Mouse (Mus musculus) liver, adult 2 months (tissue): ENCODE measurements around the gene Slc25a26. TPM values are rescaled to one million over a fixed set of nuclear protein-coding genes. Genes with fewer than 3 reads are reported as not detected.
A peak's percentile ranks its signal among the peaks of the same experiment; 100 is the strongest.
"Not testable (repeated sequence)": the region's sequence is repeated elsewhere in the genome, so short reads cannot be mapped to it uniquely, and the experiment has no call there.

ENCODE experiments used
- DNase-seq: peaks from one replicate; pipeline ENCODE4 v3.0.0-alpha.2; 2011; ENCODE audit warnings: low read depth, low spot score; ENCODE audit errors: extremely low read depth
- H3K27ac ChIP-seq: fragments of 200-500 bp; replicated peaks from 2 replicates; pipeline ENCODE4 v1.5.1; 2012; ENCODE audit warnings: low read depth, mild to moderate bottlenecking, control low read depth, inconsistent platforms, low read length; ENCODE audit not compliant: insufficient read depth
- H3K27me3 ChIP-seq: fragments of 200-500 bp; 2 replicates; pipeline ENCODE4 v1.6.1; 2012; ENCODE audit warnings: mild to moderate bottlenecking, moderate library complexity, low read length, inconsistent platforms; ENCODE audit not compliant: control insufficient read depth, insufficient read depth
- H3K36me3 ChIP-seq: fragments of 200-500 bp; 2 replicates; pipeline ENCODE4 v1.6.1; 2012; ENCODE audit warnings: low read length, inconsistent platforms; ENCODE audit not compliant: control insufficient read depth, insufficient read depth
- H3K4me1 ChIP-seq: fragments of 200-500 bp; 2 replicates; pipeline ENCODE4 v1.6.1; 2011; ENCODE audit warnings: low read length; ENCODE audit not compliant: control insufficient read depth, insufficient read depth
- H3K4me3 ChIP-seq: fragments of 200-500 bp; 2 replicates; pipeline ENCODE4 v1.5.1; 2011; ENCODE audit warnings: low read depth, mild to moderate bottlenecking, control low read depth, low read length, moderate library complexity; ENCODE audit not compliant: insufficient read depth
- H3K79me2 ChIP-seq: fragments of 200-500 bp; 2 replicates; pipeline ENCODE4 v1.6.1; 2012; ENCODE audit warnings: inconsistent platforms, mild to moderate bottlenecking, low read length, moderate library complexity; ENCODE audit not compliant: control insufficient read depth, insufficient read depth
- H3K9ac ChIP-seq: fragments of 200-500 bp; 2 replicates; pipeline ENCODE4 v1.6.1; 2012; ENCODE audit warnings: low read depth, mild to moderate bottlenecking, control low read depth, inconsistent platforms, low read length
- CTCF ChIP-seq: fragments of 200-500 bp; IDR thresholded peaks from 2 replicates; pipeline ENCODE4 v1.5.1; 2011; ENCODE audit warnings: low read depth, low read length, control low read depth
- POLR2A ChIP-seq: fragments of 200-500 bp; IDR thresholded peaks from 2 replicates; pipeline ENCODE4 v1.6.1; 2011; ENCODE audit warnings: low read length, control low read depth; ENCODE audit not compliant: insufficient read depth; ENCODE audit errors: extremely low read depth
- WGBS: fragments of 180-500 bp; shearing (Covaris S2); methylation state at CpG from one replicate; pipeline ENCODE4 v1.1.7; 2018; 5-methylcytosine and 5-hydroxymethylcytosine counted together
- polyA plus RNA-seq: library from polyadenylated mRNA; depleted of rRNA; stranded (reverse); fragments of >200 nt; gene quantifications from 2 replicates; pipeline ENCODE4 v1.2.3, GENCODE M21; 2012
- total RNA-seq: library from RNA; depleted of rRNA; stranded (reverse); fragments of >200 nt; gene quantifications from 2 replicates; pipeline ENCODE4 v1.2.3, GENCODE M21; 2014

Gene Slc25a26
- total and polyA plus RNA-seq, 2 experiments = 5.7 to 9.7 TPM

DNA sequence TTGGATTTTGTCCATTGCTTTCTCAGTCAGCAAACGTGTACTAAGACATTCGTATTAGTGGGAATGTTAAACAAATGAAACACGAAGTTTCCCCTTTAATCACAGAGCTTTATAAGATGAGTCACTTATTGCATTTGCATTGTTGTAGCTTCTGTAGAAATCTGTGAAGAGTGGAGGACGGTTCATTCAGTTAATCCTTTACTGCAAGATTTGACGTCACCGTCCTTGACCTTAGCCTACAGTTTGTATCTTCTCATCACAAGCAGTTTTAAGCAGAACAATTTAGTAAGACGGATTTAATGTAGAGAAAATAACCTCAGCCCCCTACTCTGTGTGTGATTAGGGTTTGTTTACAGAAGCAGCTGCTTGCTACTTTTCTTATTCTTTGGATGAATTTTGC is 41.7 kb downstream of the Slc25a26 start:
- H3K79me2 ChIP-seq = no peaks in the 10 kb centered on the region
- WGBS = 75% methylated on average over 7 of the region's 7 CpGs
- DNase-seq = no peak

DNA sequence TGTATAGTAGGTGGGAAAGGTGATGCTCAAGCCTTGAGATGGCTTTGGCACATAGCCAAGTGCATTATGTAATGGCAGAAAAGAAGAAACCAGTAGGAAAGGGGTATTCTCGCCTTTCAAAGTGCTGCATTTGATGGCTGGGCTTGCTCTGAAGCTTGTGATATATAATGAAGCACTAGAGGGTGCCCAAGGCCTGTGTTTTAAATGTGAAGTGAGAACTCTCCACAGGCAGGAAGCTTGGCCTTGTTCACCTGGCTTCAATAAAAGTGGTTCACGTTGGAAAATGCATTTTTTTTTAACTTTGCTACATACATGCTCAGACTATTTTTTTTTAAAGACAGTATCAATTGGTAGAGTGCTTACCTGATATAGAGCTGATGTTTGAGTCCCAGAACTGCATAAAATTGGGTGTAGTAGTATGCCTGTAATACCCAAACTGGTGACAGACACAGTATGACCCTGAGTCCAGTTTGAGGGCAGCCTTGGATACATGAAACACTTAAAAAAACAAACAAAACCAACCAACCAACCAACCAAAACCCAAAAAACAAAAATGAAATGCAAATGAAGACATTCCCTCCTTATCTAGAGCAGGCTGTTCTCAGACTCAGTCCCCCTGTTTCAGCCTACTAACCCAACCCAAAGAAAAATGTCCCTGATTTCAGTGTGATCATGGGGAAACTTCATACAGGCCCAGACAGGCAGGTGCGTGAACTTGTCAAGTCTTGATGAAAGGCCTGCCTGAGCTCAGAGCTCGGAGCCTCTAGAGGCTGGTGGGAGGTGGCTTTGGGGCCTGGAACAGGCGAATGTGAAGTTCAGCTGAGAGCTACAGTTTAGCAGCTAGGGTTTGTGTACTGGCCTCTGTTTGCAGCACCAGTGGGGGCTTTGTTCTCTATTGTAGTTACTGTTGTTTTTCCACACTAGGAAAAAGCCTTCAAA is 44.0 kb downstream of the Slc25a26 start:
- peak; percentile 54 for DNase-seq
- H3K36me3 ChIP-seq = no peaks in the 10 kb centered on the region
- no peaks in the 10 kb centered on the region for H3K79me2 ChIP-seq
- H3K4me1 ChIP-seq = peaks cover 5% of the 10 kb centered on the region; the same call in 1 of the 2 replicates
- H3K27ac ChIP-seq = no peak overlapping the region
- no peak overlapping the region for H3K4me3 ChIP-seq
- H3K27me3 ChIP-seq = no peaks in the 10 kb centered on the region
- no peak overlapping the region for H3K9ac ChIP-seq
- TF ChIP-seq POLR2A = no peak
- TF ChIP-seq CTCF = peak; percentile 45; the same call in 1 of the 2 replicates
- 60% methylated on average over 5 of the region's 5 CpGs for WGBS

More for the DNA sequence above, 41.7 kb downstream of the Slc25a26 start:
- Histone ChIP-seq H3K27me3 (no peaks in the 10 kb centered on the region), H3K9ac (no peak overlapping the region), H3K4me1 (no peaks in the 10 kb centered on the region), H3K36me3 (no peaks in the 10 kb centered on the region), H3K4me3 (no peak overlapping the region), H3K27ac (no peak overlapping the region)
- TF ChIP-seq CTCF = no peak
- TF ChIP-seq POLR2A = no peak

DNA sequence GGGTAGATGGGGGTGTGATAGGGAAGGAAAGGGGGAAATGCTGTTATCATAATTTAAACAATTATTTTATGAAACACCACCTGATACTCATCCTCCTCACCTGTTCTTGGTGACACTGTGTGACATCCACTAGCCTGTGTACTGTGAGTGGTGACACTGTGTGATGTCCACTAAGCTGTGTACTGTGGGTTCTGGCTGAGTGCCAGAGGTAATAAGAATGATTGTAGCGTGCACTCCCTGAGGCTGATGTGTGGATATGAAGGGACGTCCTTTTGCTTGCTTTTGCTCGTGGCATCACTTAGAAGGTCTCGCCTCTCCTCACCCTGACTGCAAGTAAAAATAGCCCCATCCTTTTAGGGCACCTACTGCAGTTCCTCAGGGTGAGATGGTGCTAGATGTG is 47.1 kb downstream of the Slc25a26 start:
- H3K4me1 ChIP-seq = peaks cover 16% of the 10 kb centered on the region
- no peak overlapping the region for H3K27ac ChIP-seq
- H3K4me3 ChIP-seq = no peak overlapping the region
- 72% methylated on average over 4 of the region's 4 CpGs for WGBS
- no peaks in the 10 kb centered on the region for H3K36me3 ChIP-seq
- TF ChIP-seq CTCF = no peak
- no peak for TF ChIP-seq POLR2A
- DNase-seq = no peak
- no peaks in the 10 kb centered on the region for H3K79me2 ChIP-seq
- no peak overlapping the region for H3K9ac ChIP-seq
- no peaks in the 10 kb centered on the region for H3K27me3 ChIP-seq

DNA sequence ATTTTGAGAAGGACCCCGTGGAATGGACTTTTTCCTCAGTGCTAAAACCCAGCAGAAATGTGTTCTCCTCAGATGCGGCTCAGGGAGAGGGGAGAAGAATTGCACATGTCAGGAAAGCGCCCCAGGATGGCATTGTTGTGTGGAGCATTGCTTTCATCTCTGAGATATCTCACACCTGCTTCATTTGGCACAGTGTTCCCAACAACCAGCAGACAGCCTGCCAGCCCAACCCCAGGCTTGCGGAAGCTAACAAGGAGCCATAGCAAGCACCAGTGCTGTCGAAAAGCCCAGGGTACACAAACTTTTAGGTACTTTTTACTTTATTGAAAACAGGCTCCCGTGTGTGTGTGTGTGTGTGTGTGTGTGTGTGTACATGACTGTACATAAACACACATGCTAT is 50.2 kb downstream of the Slc25a26 start:
- Histone ChIP-seq H3K79me2 (no peaks in the 10 kb centered on the region), H3K36me3 (no peaks in the 10 kb centered on the region), H3K27ac (peak overlapping the region; percentile 97), H3K4me1 (peaks cover 19% of the 10 kb centered on the region), H3K9ac (no peak overlapping the region), H3K27me3 (no peaks in the 10 kb centered on the region), H3K4me3 (no peak overlapping the region)
- 62% methylated on average over 6 of the region's 6 CpGs for WGBS
- peak; percentile 45 for DNase-seq
- TF ChIP-seq CTCF = no peak
- TF ChIP-seq POLR2A = no peak

DNA sequence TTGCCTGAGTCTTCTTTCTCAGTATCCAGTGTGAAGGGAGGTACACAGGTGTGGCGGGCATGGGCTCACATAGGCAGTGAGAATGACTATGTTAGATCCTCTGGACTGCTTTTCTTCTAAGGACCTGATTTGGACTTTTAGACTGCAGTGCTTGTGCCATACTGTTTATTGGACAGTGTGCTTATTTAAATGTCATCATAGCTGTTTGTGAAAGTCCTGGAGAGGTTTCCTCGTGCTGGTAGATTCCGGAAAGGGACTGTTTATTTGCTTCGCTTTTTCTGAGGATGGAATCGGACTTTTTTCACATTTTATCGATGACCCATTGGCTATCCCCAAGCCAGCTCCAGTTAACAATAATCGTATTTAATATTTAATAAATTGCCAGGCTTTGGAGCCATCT is 50.7 kb downstream of the Slc25a26 start:
- Histone ChIP-seq H3K4me1 (peaks cover 19% of the 10 kb centered on the region), H3K27ac (peak overlapping the region; percentile 97), H3K36me3 (no peaks in the 10 kb centered on the region), H3K27me3 (no peaks in the 10 kb centered on the region), H3K79me2 (no peaks in the 10 kb centered on the region), H3K9ac (peak overlapping the region; percentile 62), H3K4me3 (no peak overlapping the region)
- 31% methylated on average over 7 of the region's 7 CpGs for WGBS
- TF ChIP-seq CTCF (no peak), POLR2A (no peak)
- peak; percentile 86 for DNase-seq

DNA sequence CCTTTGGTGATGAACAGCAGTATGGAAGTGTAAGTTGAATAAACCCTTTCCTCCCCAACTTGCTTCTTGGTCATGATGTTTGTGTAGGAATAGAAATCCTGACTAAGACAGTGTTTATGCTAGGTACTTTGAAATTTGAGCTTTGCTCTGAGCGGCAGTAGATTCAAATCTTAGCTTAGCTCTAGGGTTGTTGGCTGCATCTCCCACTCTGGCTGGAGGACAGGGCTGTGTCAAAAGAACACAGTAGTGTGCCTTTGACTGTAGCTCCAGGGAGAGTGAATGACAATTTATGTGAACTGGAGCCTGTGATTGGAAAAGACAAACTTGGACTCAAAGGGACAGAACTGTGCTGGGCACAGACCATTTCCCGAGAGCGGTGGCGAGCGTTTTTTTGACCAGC is 53.0 kb downstream of the Slc25a26 start:
- Histone ChIP-seq H3K36me3 (no peaks in the 10 kb centered on the region), H3K27me3 (no peaks in the 10 kb centered on the region), H3K4me1 (peaks cover 21% of the 10 kb centered on the region), H3K79me2 (no peaks in the 10 kb centered on the region), H3K27ac (no peak overlapping the region), H3K4me3 (no peak overlapping the region), H3K9ac (no peak overlapping the region)
- TF ChIP-seq POLR2A = no peak
- TF ChIP-seq CTCF = no peak
- 80% methylated on average over 5 of the region's 5 CpGs for WGBS
- peak; percentile 78 for DNase-seq

DNA sequence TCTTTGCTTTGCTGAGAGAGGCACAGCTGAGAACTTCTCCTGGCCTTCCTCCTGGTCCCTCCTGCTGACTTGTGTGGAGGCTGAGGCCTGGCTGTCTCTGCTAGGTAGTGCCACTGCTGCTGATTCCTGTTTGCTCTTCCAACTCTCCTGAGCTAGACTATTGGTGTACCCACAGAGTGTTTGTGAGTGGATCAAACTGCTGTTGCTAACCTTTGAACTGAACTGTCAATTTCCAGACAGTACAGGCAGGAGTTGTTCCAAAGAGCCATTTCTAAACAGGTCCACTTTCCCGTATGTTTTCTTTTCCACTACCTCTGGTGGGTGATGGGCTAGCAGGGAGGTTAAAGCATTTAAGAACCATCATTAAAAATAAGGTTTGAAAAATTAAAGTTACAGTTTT is 58.5 kb downstream of the Slc25a26 start:
- H3K79me2 ChIP-seq, H3K4me3 ChIP-seq, H3K27me3 ChIP-seq, H3K36me3 ChIP-seq, H3K4me1 ChIP-seq: not testable (repeated sequence)
- WGBS = 19% methylated on average over 1 of the region's 1 CpGs
- 0 out of 2 replicates have a peak overlapping the region, but pooled peaks have one; percentile 31 for H3K9ac ChIP-seq
- DNase-seq = peak; percentile 93
- peak overlapping the region; percentile 85 for H3K27ac ChIP-seq
